Mouse (Mus musculus) kidney, adult 2 months (tissue): ENCODE results near the gene Pde2a.

Source experiments
- CTCF ChIP-seq: fragments of 200-500 bp; conservative IDR thresholded peaks from 2 replicates; pipeline ENCODE4 v1.5.1; 2011; ENCODE audit warnings: low read depth, mild to moderate bottlenecking, control low read depth, low read length, moderate library complexity, mixed read lengths; ENCODE audit not compliant: insufficient read depth, insufficient read length
- POLR2A ChIP-seq: fragments of 200-500 bp; IDR thresholded peaks from one replicate; pipeline ENCODE4 v1.6.1; 2011; ENCODE audit warnings: low read depth, low read length, control low read depth

- TF ChIP-seq CTCF (no peak), POLR2A (no peak)
Measured at GRCm38 (mm10) chr7:101435038-101435437, 13.5 kb downstream of the Pde2a start.
